Mouse (Mus musculus) embryonic facial prominence, embryonic 14.5 days (tissue): Measurements from ENCODE around the gene Tcte2. TPM values are rescaled to one million over a fixed set of nuclear protein-coding genes. Genes with fewer than 3 reads are reported as not detected.

ENCODE experiments used
- ATAC-seq: fragments of 200-750 bp; cut with Nextera tagmentation; 2 replicates; pipeline ENCODE4 v1.8.0; 2017; ENCODE audit warnings: low read depth, moderate number of reproducible peaks, moderate TSS enrichment
- DNase-seq: peaks from one replicate; pipeline ENCODE4 v3.0.0-alpha.2; 2015; ENCODE audit warnings: low spot score
- H3K27ac ChIP-seq: fragments of 300-500 bp; sonication (generic); replicated peaks from 2 replicates; pipeline ENCODE4 v1.5.1; 2014; ENCODE audit warnings: low read depth, mild to moderate bottlenecking, low read length, moderate library complexity
- H3K27me3 ChIP-seq: fragments of 300-500 bp; sonication (generic); replicated peaks from 2 replicates; pipeline ENCODE4 v1.6.1; 2014; ENCODE audit warnings: low read length; ENCODE audit not compliant: control insufficient read depth, insufficient read depth
- H3K36me3 ChIP-seq: fragments of 300-500 bp; sonication (generic); 2 replicates; pipeline ENCODE4 v1.6.1; 2014; ENCODE audit warnings: low read length, mixed read lengths; ENCODE audit not compliant: control insufficient read depth, insufficient read depth
- H3K4me1 ChIP-seq: fragments of 300-500 bp; sonication (generic); 2 replicates; pipeline ENCODE4 v1.6.1; 2014; ENCODE audit warnings: antibody characterized with exemption, low read length; ENCODE audit not compliant: control insufficient read depth, insufficient read depth
- H3K4me2 ChIP-seq: fragments of 300-500 bp; sonication (generic); 2 replicates; pipeline ENCODE4 v1.6.1; 2014; ENCODE audit warnings: low read depth, mild to moderate bottlenecking, low read length, moderate library complexity, mixed read lengths
- H3K4me3 ChIP-seq: fragments of 300-500 bp; sonication (generic); 2 replicates; pipeline ENCODE4 v1.5.1; 2014; ENCODE audit warnings: low read depth, mild to moderate bottlenecking, low read length
- H3K9ac ChIP-seq: fragments of 300-500 bp; sonication (generic); 2 replicates; pipeline ENCODE4 v1.6.1; 2014; ENCODE audit warnings: low read depth, mild to moderate bottlenecking, low read length, moderate library complexity, mixed read lengths
- H3K9me3 ChIP-seq: fragments of 300-500 bp; sonication (generic); 2 replicates; pipeline ENCODE4 v1.6.1; 2016; ENCODE audit warnings: low read length; ENCODE audit not compliant: control insufficient read depth
- WGBS: fragments of 180-500 bp; shearing (Covaris S2); extraction: QIAGEN DNeasy Blood & Tissue Kit; methylation state at CpG from one replicate; pipeline ENCODE4 v1.1.7; 2014; 5-methylcytosine and 5-hydroxymethylcytosine counted together
- polyA plus RNA-seq: library from polyadenylated mRNA; unstranded; fragments of >200 nt; fragmentation: Nextera tagmentation; extraction: Ambion mirVana; gene quantifications from 2 replicates; pipeline ENCODE4 v1.2.1, GENCODE M21; 2014

Tcte2 gene
- polyA plus RNA-seq, 1 experiment from 2014 or later = 3.2 TPM

- Histone ChIP-seq H3K4me3 (peak overlapping the region; percentile 86; the same call in 1 of the 2 replicates), H3K9me3 (no peaks in the 10 kb centered on the region), H3K9ac (peak overlapping the region; percentile 81; the same call in 1 of the 2 replicates), H3K4me2 (peak overlapping the region; percentile 98; the same call in 1 of the 2 replicates), H3K36me3 (no peaks in the 10 kb centered on the region), H3K27me3 (no peaks in the 10 kb centered on the region), H3K27ac (no peak overlapping the region), H3K4me1 (0 out of 2 replicates have a peak, but pooled peaks cover 4% of the 10 kb centered on the region)
- ATAC-seq = no peak
- 81% methylated on average over 7 of the region's 7 CpGs for WGBS
- DNase-seq = no peak
Observed at GRCm38 (mm10) chr17:13758586-13758985, 3.0 kb downstream of the Tcte2 start.

- no peaks in the 10 kb centered on the region for H3K36me3 ChIP-seq
- H3K9me3 ChIP-seq = no peaks in the 10 kb centered on the region
- no peak overlapping the region for H3K4me3 ChIP-seq
- DNase-seq = no peak
- H3K4me2 ChIP-seq = no peak overlapping the region
- H3K9ac ChIP-seq = no peak overlapping the region
- no peak overlapping the region for H3K27ac ChIP-seq
- H3K4me1 ChIP-seq = 0 out of 2 replicates have a peak, but pooled peaks cover 4% of the 10 kb centered on the region
- no peak for ATAC-seq
- no peaks in the 10 kb centered on the region for H3K27me3 ChIP-seq
- WGBS = 72% methylated on average over 6 of the region's 6 CpGs
Observed at GRCm38 (mm10) chr17:13754940-13755339, 6.7 kb downstream of the Tcte2 start.

GRCm38 (mm10) chr17:13753918-13754317 is 7.7 kb downstream of the Tcte2 start:
- DNase-seq (no peak), ATAC-seq (no peak)
- Histone ChIP-seq H3K27me3 (no peaks in the 10 kb centered on the region), H3K4me3 (no peak overlapping the region), H3K9ac (no peak overlapping the region), H3K9me3 (no peaks in the 10 kb centered on the region), H3K27ac (no peak overlapping the region), H3K4me1 (no peaks in the 10 kb centered on the region), H3K4me2 (no peak overlapping the region), H3K36me3 (no peaks in the 10 kb centered on the region)
- 77% methylated on average over 4 of the region's 4 CpGs for WGBS

- Histone ChIP-seq H3K36me3 (no peaks in the 10 kb centered on the region), H3K9ac (no peak overlapping the region), H3K27me3 (no peaks in the 10 kb centered on the region), H3K4me3 (no peak overlapping the region), H3K9me3 (no peaks in the 10 kb centered on the region), H3K4me1 (no peaks in the 10 kb centered on the region), H3K27ac (no peak overlapping the region), H3K4me2 (no peak overlapping the region)
- DNase-seq (no peak), ATAC-seq (no peak)
- WGBS = 84% methylated on average over 4 of the region's 4 CpGs
Observed at GRCm38 (mm10) chr17:13749027-13749426, 12.6 kb downstream of the Tcte2 start.

GRCm38 (mm10) chr17:13747681-13748080 is 13.9 kb downstream of the Tcte2 start:
- H3K27me3 ChIP-seq = no peaks in the 10 kb centered on the region

GRCm38 (mm10) chr17:13746330-13746729 is 15.3 kb downstream of the Tcte2 start:
- H3K4me1 ChIP-seq = no peaks in the 10 kb centered on the region
- H3K36me3 ChIP-seq = no peaks in the 10 kb centered on the region
- H3K27me3 ChIP-seq = no peaks in the 10 kb centered on the region
- ATAC-seq (no peak), DNase-seq (no peak)
- WGBS = 47% methylated on average over 6 of the region's 6 CpGs
- no peak overlapping the region for H3K27ac ChIP-seq
- no peak overlapping the region for H3K9ac ChIP-seq
- no peak overlapping the region for H3K4me2 ChIP-seq
- no peaks in the 10 kb centered on the region for H3K9me3 ChIP-seq
- no peak overlapping the region for H3K4me3 ChIP-seq

More at GRCm38 (mm10) chr17:13747681-13748080, 13.9 kb downstream of the Tcte2 start:
- no peak overlapping the region for H3K4me3 ChIP-seq
- no peak overlapping the region for H3K9ac ChIP-seq
- H3K36me3 ChIP-seq = no peaks in the 10 kb centered on the region
- WGBS = 89% methylated on average over 9 of the region's 9 CpGs
- no peak overlapping the region for H3K27ac ChIP-seq
- no peaks in the 10 kb centered on the region for H3K9me3 ChIP-seq
- no peaks in the 10 kb centered on the region for H3K4me1 ChIP-seq
- no peak overlapping the region for H3K4me2 ChIP-seq
- ATAC-seq (no peak), DNase-seq (no peak)

- H3K4me2 ChIP-seq = no peak overlapping the region
- H3K27ac ChIP-seq = no peak overlapping the region
- H3K9me3 ChIP-seq = no peaks in the 10 kb centered on the region
- WGBS = 69% methylated on average over 2 of the region's 2 CpGs
- H3K4me3 ChIP-seq = no peak overlapping the region
- no peak for ATAC-seq
- no peaks in the 10 kb centered on the region for H3K27me3 ChIP-seq
- H3K4me1 ChIP-seq = peaks cover 6% of the 10 kb centered on the region
- no peaks in the 10 kb centered on the region for H3K36me3 ChIP-seq
- DNase-seq = no peak
- no peak overlapping the region for H3K9ac ChIP-seq
Observed at GRCm38 (mm10) chr17:13745373-13745772, 16.3 kb downstream of the Tcte2 start.

GRCm38 (mm10) chr17:13744824-13745223 is 16.8 kb downstream of the Tcte2 start:
- Histone ChIP-seq H3K9me3 (no peaks in the 10 kb centered on the region), H3K4me2 (no peak overlapping the region), H3K9ac (no peak overlapping the region), H3K4me3 (no peak overlapping the region), H3K27me3 (no peaks in the 10 kb centered on the region), H3K27ac (no peak overlapping the region), H3K36me3 (no peaks in the 10 kb centered on the region), H3K4me1 (peaks cover 6% of the 10 kb centered on the region)
- WGBS = 37% methylated on average over 4 of the region's 4 CpGs
- ATAC-seq (no peak), DNase-seq (peak; percentile 78)

GRCm38 (mm10) chr17:13744219-13744618 is 17.4 kb downstream of the Tcte2 start:
- ATAC-seq (no peak), DNase-seq (no peak)
- Histone ChIP-seq H3K27me3 (no peaks in the 10 kb centered on the region), H3K4me1 (peaks cover 6% of the 10 kb centered on the region), H3K4me2 (no peak overlapping the region), H3K36me3 (no peaks in the 10 kb centered on the region), H3K9me3 (no peaks in the 10 kb centered on the region), H3K9ac (no peak overlapping the region), H3K27ac (no peak overlapping the region; the same call in 1 of the 2 replicates), H3K4me3 (no peak overlapping the region)
- 77% methylated on average over 6 of the region's 6 CpGs for WGBS
